Mouse (Mus musculus) myocyte (in vitro differentiated cells): ENCODE results near the gene Dap. TPM values are rescaled to one million over a fixed set of nuclear protein-coding genes. Genes with fewer than 3 reads are reported as not detected.

ENCODE experiments used
- H3K27me3 ChIP-seq: one replicate; pipeline ENCODE4 v1.6.1; 2011; ENCODE audit not compliant: control insufficient read depth, insufficient read depth, insufficient read length
- H3K36me3 ChIP-seq: one replicate; pipeline ENCODE4 v1.6.1; 2011; ENCODE audit not compliant: control insufficient read depth, insufficient read depth
- H3K4me2 ChIP-seq: one replicate; pipeline ENCODE4 v1.6.1; 2011; ENCODE audit warnings: low read depth, control low read depth
- H3K4me3 ChIP-seq: one replicate; pipeline ENCODE4 v1.5.1; 2011; ENCODE audit warnings: mild to moderate bottlenecking, control low read depth, moderate library complexity
- H3K79me2 ChIP-seq: one replicate; pipeline ENCODE4 v1.6.1; 2011; ENCODE audit not compliant: control insufficient read depth, insufficient read depth
- H3ac ChIP-seq: one replicate; pipeline ENCODE4 v1.6.1; 2011; ENCODE audit not compliant: control insufficient read depth, insufficient read length
- CEBPB ChIP-seq: IDR thresholded peaks from 2 replicates; pipeline ENCODE4 v1.6.1; 2011; ENCODE audit warnings: mild to moderate bottlenecking, moderate library complexity; ENCODE audit not compliant: poor library complexity, insufficient read depth, severe bottlenecking
- E2F4 ChIP-seq: IDR thresholded peaks from one replicate; pipeline ENCODE4 v1.6.1; 2011; ENCODE audit warnings: mild to moderate bottlenecking, control low read depth, moderate library complexity; ENCODE audit not compliant: insufficient read depth
- MAX ChIP-seq: IDR thresholded peaks from one replicate; pipeline ENCODE4 v1.6.1; 2011; ENCODE audit warnings: low read depth, mild to moderate bottlenecking, control low read depth
- MYOD1 ChIP-seq, 3 experiments: IDR thresholded peaks; one replicate each; pipeline ENCODE4 v1.6.1; 2011; ENCODE audit warnings: control low read depth in 2 of 3, low read depth in 2 of 3, mild to moderate bottlenecking in 2 of 3, moderate library complexity in 1 of 3; ENCODE audit not compliant: insufficient read length in 2 of 3, control insufficient read depth in 1 of 3
- MYOG ChIP-seq, 3 experiments: IDR thresholded peaks; one replicate each; pipeline ENCODE4 v1.6.1; 2011; ENCODE audit warnings: control low read depth in 2 of 3, low read depth in 2 of 3, mild to moderate bottlenecking in 2 of 3; ENCODE audit not compliant: insufficient read length in 2 of 3, control insufficient read depth in 1 of 3, insufficient read depth in 1 of 3
- POLR2A ChIP-seq: IDR thresholded peaks from one replicate; pipeline ENCODE4 v1.6.1; 2011; ENCODE audit warnings: low read depth, mild to moderate bottlenecking, control low read depth, moderate library complexity; ENCODE audit not compliant: insufficient read length
- POLR2AphosphoS2 ChIP-seq: IDR thresholded peaks from one replicate; pipeline ENCODE4 v1.6.1; 2011; ENCODE audit warnings: low read depth, control low read depth; ENCODE audit not compliant: insufficient read length
- REST ChIP-seq: IDR thresholded peaks from one replicate; pipeline ENCODE4 v1.6.1; 2011; ENCODE audit warnings: mild to moderate bottlenecking, control low read depth, moderate library complexity; ENCODE audit not compliant: insufficient read depth, insufficient read length
- SRF ChIP-seq: IDR thresholded peaks from one replicate; pipeline ENCODE4 v1.6.1; 2011; ENCODE audit warnings: low read depth; ENCODE audit not compliant: control insufficient read depth, insufficient read length
- TCF12 ChIP-seq: IDR thresholded peaks from one replicate; pipeline ENCODE4 v1.6.1; 2011; ENCODE audit warnings: mild to moderate bottlenecking, control low read depth; ENCODE audit not compliant: poor library complexity, insufficient read depth, severe bottlenecking
- TCF3 ChIP-seq: IDR thresholded peaks from one replicate; pipeline ENCODE4 v1.6.1; 2011; ENCODE audit warnings: low read depth, control low read depth; ENCODE audit not compliant: insufficient read length
- USF1 ChIP-seq: IDR thresholded peaks from one replicate; pipeline ENCODE4 v1.6.1; 2011; ENCODE audit warnings: low read depth, mild to moderate bottlenecking, control low read depth, moderate library complexity
- polyA plus RNA-seq: library from polyadenylated mRNA; unstranded; fragments of >200 nt; fragmentation: generic; extraction: Trizol; gene quantifications from one replicate; pipeline ENCODE4 v1.2.1, GENCODE M21; 2012; ENCODE audit warnings: missing spikeins

Dap gene
- polyA plus RNA-seq, 1 experiment, result 417 TPM

- H3K36me3 ChIP-seq, result peaks cover 28% of the 10 kb centered on the region
- H3ac ChIP-seq, result no peak overlapping the region
- TF ChIP-seq USF1 (no peak), POLR2A (no peak), MAX (no peak), TCF12 (no peak), MYOG (IDR thresholded peaks at IDR 0.05; ENCODE audit: control insufficient read depth in 1 of 3, insufficient read depth in 1 of 3, insufficient read length in 2 of 3, low read depth in 2 of 3) (no peak), SRF (no peak), CEBPB (no peak), POLR2AphosphoS2 (no peak), MYOD1 (IDR thresholded peaks at IDR 0.05; ENCODE audit: control insufficient read depth in 1 of 3, insufficient read length in 2 of 3, low read depth in 2 of 3) (no peak), TCF3 (no peak), REST (no peak), E2F4 (no peak)
- H3K4me2 ChIP-seq, result no peak overlapping the region
- no peaks in the 10 kb centered on the region for H3K27me3 ChIP-seq
- H3K79me2 ChIP-seq, result peaks cover 87% of the 10 kb centered on the region
- no peak overlapping the region for H3K4me3 ChIP-seq
Measured at GRCm38 (mm10) chr15:31250027-31250426, 25.9 kb downstream of the Dap start.

- H3ac ChIP-seq, result no peak overlapping the region
- H3K36me3 ChIP-seq, result peaks cover 28% of the 10 kb centered on the region
- no peak overlapping the region for H3K4me2 ChIP-seq
- no peak overlapping the region for H3K4me3 ChIP-seq
- H3K27me3 ChIP-seq, result no peaks in the 10 kb centered on the region
- TF ChIP-seq POLR2A (no peak), SRF (no peak), TCF3 (no peak), MYOG (IDR thresholded peaks at IDR 0.05; ENCODE audit: control insufficient read depth in 1 of 3, insufficient read depth in 1 of 3, insufficient read length in 2 of 3, low read depth in 2 of 3) (no peak), USF1 (no peak), TCF12 (no peak), CEBPB (no peak), POLR2AphosphoS2 (no peak), E2F4 (no peak), MYOD1 (IDR thresholded peaks at IDR 0.05; ENCODE audit: control insufficient read depth in 1 of 3, insufficient read length in 2 of 3, low read depth in 2 of 3) (no peak), MAX (no peak), REST (no peak)
- H3K79me2 ChIP-seq, result peaks cover 94% of the 10 kb centered on the region
Measured at GRCm38 (mm10) chr15:31250676-31251075, 26.6 kb downstream of the Dap start.

GRCm38 (mm10) chr15:31251189-31251588, 27.1 kb downstream of the Dap start:
- H3K79me2 ChIP-seq, result peaks cover 97% of the 10 kb centered on the region
- no peaks in the 10 kb centered on the region for H3K27me3 ChIP-seq
- H3K4me3 ChIP-seq, result no peak overlapping the region
- peaks cover 28% of the 10 kb centered on the region for H3K36me3 ChIP-seq
- TF ChIP-seq CEBPB (no peak), MYOD1 (IDR thresholded peaks at IDR 0.05; ENCODE audit: control insufficient read depth in 1 of 3, insufficient read length in 2 of 3, low read depth in 2 of 3) (no peak), E2F4 (no peak), TCF3 (no peak), REST (no peak), MAX (no peak), POLR2AphosphoS2 (no peak), POLR2A (no peak), MYOG (IDR thresholded peaks at IDR 0.05; ENCODE audit: control insufficient read depth in 1 of 3, insufficient read depth in 1 of 3, insufficient read length in 2 of 3, low read depth in 2 of 3) (no peak), SRF (no peak), USF1 (no peak), TCF12 (no peak)
- H3K4me2 ChIP-seq, result no peak overlapping the region
- H3ac ChIP-seq, result no peak overlapping the region

- no peaks in the 10 kb centered on the region for H3K27me3 ChIP-seq
- H3K36me3 ChIP-seq, result peaks cover 31% of the 10 kb centered on the region
Measured at GRCm38 (mm10) chr15:31252590-31253311, 28.6 kb downstream of the Dap start.

More at GRCm38 (mm10) chr15:31252590-31253311, 28.6 kb downstream of the Dap start:
- TF ChIP-seq POLR2A (no peak), POLR2AphosphoS2 (no peak), MAX (no peak), USF1 (no peak), MYOG (IDR thresholded peaks at IDR 0.05; ENCODE audit: control insufficient read depth in 1 of 3, insufficient read depth in 1 of 3, insufficient read length in 2 of 3, low read depth in 2 of 3) (no peak), E2F4 (no peak), REST (no peak), TCF12 (no peak), MYOD1 (IDR thresholded peaks at IDR 0.05; ENCODE audit: control insufficient read depth in 1 of 3, insufficient read length in 2 of 3, low read depth in 2 of 3) (no peak), SRF (no peak), CEBPB (no peak), TCF3 (no peak)
- H3ac ChIP-seq, result no peak overlapping the region
- peaks cover 97% of the 10 kb centered on the region for H3K79me2 ChIP-seq
- H3K4me2 ChIP-seq, result no peak overlapping the region
- no peak overlapping the region for H3K4me3 ChIP-seq
